Mouse (Mus musculus) neutrophil, adult 5-6 weeks (primary cell): Measurements from ENCODE around the gene Cgas. TPM values are rescaled to one million over a fixed set of nuclear protein-coding genes. Genes with fewer than 3 reads are reported as not detected.
"Not testable (repeated sequence)": the region's sequence is repeated elsewhere in the genome, so short reads cannot be mapped to it uniquely, and the experiment has no call there.

Experiments used
- ATAC-seq: fragments of 151-379, 151-347 bp; 2 replicates; pipeline ENCODE4 v1.8.0; 2017; ENCODE audit warnings: mild to moderate bottlenecking, moderate TSS enrichment; ENCODE audit not compliant: insufficient number of reproducible peaks, poor library complexity, low FRiP score, severe bottlenecking; ENCODE audit errors: extremely low read depth
- total RNA-seq: library from RNA; stranded (forward); fragments of 200-1000 nt; gene quantifications from 2 replicates; pipeline ENCODE4 v1.2.3, GENCODE M21; 2017

Cgas gene
- total RNA-seq, result 2.2 TPM in 2 replicates

- peak; percentile 93 for ATAC-seq
Measured at GRCm38 (mm10) chr9:78442579-78443392, at the start of gene Cgas. TSS of gene Cgas (minus strand) at chr9:78443237.

GRCm38 (mm10) chr9:78492254-78492653 is 49.2 kb upstream of the Cgas start:
- ATAC-seq, result no peak

GRCm38 (mm10) chr9:78491169-78491568 is 48.1 kb upstream of the Cgas start:
- ATAC-seq, result no peak

- peak; percentile 79 for ATAC-seq
Measured at GRCm38 (mm10) chr9:78488890-78489420, 45.9 kb upstream of the Cgas start, which contains the start of gene Eef1a1. TSS of gene Eef1a1 (minus strand) at chr9:78489151.

- ATAC-seq, result not testable (repeated sequence)
Measured at GRCm38 (mm10) chr9:78488021-78488420, 45.0 kb upstream of the Cgas start.

GRCm38 (mm10) chr9:78484660-78485059 is 41.6 kb upstream of the Cgas start:
- no peak for ATAC-seq

GRCm38 (mm10) chr9:78482386-78482785 is 39.3 kb upstream of the Cgas start:
- no peak for ATAC-seq

GRCm38 (mm10) chr9:78481423-78482331 is 38.6 kb upstream of the Cgas start:
- peak; percentile 76 for ATAC-seq

- peak; percentile 65 for ATAC-seq
Measured at GRCm38 (mm10) chr9:78480706-78481358, 37.8 kb upstream of the Cgas start.

GRCm38 (mm10) chr9:78480227-78480626 is 37.2 kb upstream of the Cgas start:
- ATAC-seq, result not testable (repeated sequence)

- not testable (repeated sequence) for ATAC-seq
Measured at GRCm38 (mm10) chr9:78479308-78479707, 36.3 kb upstream of the Cgas start.

- ATAC-seq, result not testable (repeated sequence)
Measured at GRCm38 (mm10) chr9:78478009-78478605, 35.1 kb upstream of the Cgas start.

- ATAC-seq, result peak; percentile 20; the same call in 1 of the 2 replicates
Measured at GRCm38 (mm10) chr9:78477021-78477551, 34.0 kb upstream of the Cgas start.

GRCm38 (mm10) chr9:78476531-78477020 is 33.5 kb upstream of the Cgas start:
- no peak for ATAC-seq

GRCm38 (mm10) chr9:78475873-78476272 is 32.8 kb upstream of the Cgas start:
- no peak for ATAC-seq

- ATAC-seq, result no peak
Measured at GRCm38 (mm10) chr9:78475383-78475780, 32.3 kb upstream of the Cgas start.

GRCm38 (mm10) chr9:78474771-78475382 is 31.8 kb upstream of the Cgas start:
- ATAC-seq, result no peak

GRCm38 (mm10) chr9:78474270-78474669 is 31.2 kb upstream of the Cgas start:
- no peak for ATAC-seq
